In the genomic region with DNA sequence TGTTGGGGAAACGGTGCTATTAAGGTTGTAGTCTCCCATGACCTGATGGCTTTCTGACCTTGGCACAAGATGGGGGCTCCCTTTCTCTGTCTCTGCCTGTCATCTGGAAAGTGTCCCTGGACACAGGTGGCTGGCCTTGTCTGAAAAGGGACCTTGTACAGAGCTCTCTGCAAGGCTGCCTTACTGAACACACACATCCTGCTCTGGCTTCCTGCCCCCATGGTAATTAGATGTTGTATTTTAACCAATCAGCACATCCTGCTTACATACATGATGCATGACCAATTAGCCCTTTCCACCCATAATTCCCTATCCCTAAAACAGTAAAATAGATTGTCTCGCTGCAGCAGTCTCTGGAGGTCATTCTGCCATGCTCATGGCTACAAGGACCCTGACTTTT, we compare ENCODE assay signal across 26 mouse cellular contexts.
DNase-seq lines count a peak whose midpoint lies in the region; ATAC-seq and TF ChIP-seq lines count a peak whose summit lies in the region.
"Had no signal": no experiment of that assay in that cellular context is flagged by ENCODE, and none has a peak within 500 bp of the region (broad histone marks: within the 10 kb centered on the region; RNA-seq: fewer than 3 reads in every experiment).

No protein-coding gene starts in this region.

- no peak for TF ChIP-seq POLR2A in kidney, adult 2 months (IDR thresholded peaks at IDR 0.05; ENCODE audit: low read depth, low read length)

- no peak overlapping the region for H3K4me3 ChIP-seq in kidney, adult 2 months (ENCODE audit: insufficient read depth, low read depth, low read length)
- H3K4me3 ChIP-seq: embryonic facial prominence, embryonic 12.5 days; hindbrain, embryonic 12.5 days; liver, embryonic 12.5 days; megakaryocyte, embryonic 14.5 days; midbrain, embryonic 12.5 days; neural tube, embryonic 13.5 days had no signal

- no peaks in the 10 kb centered on the region for H3K36me3 ChIP-seq in kidney, adult 2 months (ENCODE audit: control insufficient read depth, insufficient read depth, low read length)
- H3K36me3 ChIP-seq: embryonic facial prominence, embryonic 12.5 days; hindbrain, embryonic 12.5 days; liver, embryonic 12.5 days; midbrain, embryonic 12.5 days; neural tube, embryonic 13.5 days had no signal

- no peak for TF ChIP-seq CTCF in kidney, adult 2 months (conservative IDR thresholded peaks at IDR 0.05; ENCODE audit: insufficient read depth, insufficient read length, low read depth, low read length)

- H3K4me1 ChIP-seq in kidney, adult 2 months (ENCODE audit: control insufficient read depth, insufficient read depth, low read length) = no peaks in the 10 kb centered on the region
- H3K4me1 ChIP-seq: embryonic facial prominence, embryonic 12.5 days; liver, embryonic 12.5 days; megakaryocyte, embryonic 14.5 days; midbrain, embryonic 12.5 days had no signal

- ATAC-seq in inflammation-experienced regulatory T-cells, adult 6 months = peak; percentile 46
- ATAC-seq: forebrain, embryonic 14.5 days; liver, embryonic 12.5 days; liver, postnatal 0 days had no signal

- no peaks in the 10 kb centered on the region for H3K27me3 ChIP-seq in kidney, adult 2 months (replicated peaks; ENCODE audit: control insufficient read depth, insufficient read depth, low read length)
- H3K27me3 ChIP-seq: CH12.LX; embryonic facial prominence, embryonic 12.5 days; hindbrain, embryonic 12.5 days; liver, embryonic 12.5 days; megakaryocyte, embryonic 14.5 days; midbrain, embryonic 12.5 days; neural tube, embryonic 13.5 days had no signal

- peak; percentile 41 for DNase-seq in kidney, adult 2 months
- DNase-seq in kidney, postnatal 4 days = no peak
- peak; percentile 28 for DNase-seq in MN1 (ENCODE audit: low spot score)
- peak; percentile 44 for DNase-seq in adrenal gland, postnatal 14 days
- no peak for DNase-seq in lung, postnatal 36 days
- DNase-seq: B cell, adult 2 months; cerebellum, adult 2 months; cerebellum, postnatal 14 days; gastrocnemius, postnatal 14 days; heart, postnatal 36 days; kidney, adult 11 months; left cerebral cortex, postnatal 4 days; liver, postnatal 0 days; lung, postnatal 4 days; right cerebral cortex, postnatal 4 days; thymus, adult 2 months; thymus, postnatal 36 days had no signal

- H3K27ac ChIP-seq in kidney, adult 2 months (ENCODE audit: insufficient read depth, low read depth, low read length) = no peak overlapping the region
- H3K27ac ChIP-seq: embryonic facial prominence, embryonic 12.5 days; hindbrain, embryonic 12.5 days; liver, embryonic 12.5 days; midbrain, embryonic 12.5 days; neural tube, embryonic 13.5 days had no signal

- WGBS in kidney, adult 2 months = 54% methylated on average over 2 of the region's 2 CpGs

Comparison
In these comparisons a context has a peak if more than half of its experiments do, and no peak if none do; other contexts are left out.
1. DNase-seq: peak in kidney, adult 2 months (single experiment), MN1 (single experiment) and adrenal gland, postnatal 14 days (single experiment); none in kidney, postnatal 4 days (0 of 2) and lung, postnatal 36 days (single experiment).